Mouse (Mus musculus): ENCODE measurements around the gene Wdr24.
"Not testable (repeated sequence)": the region's sequence is repeated elsewhere in the genome, so short reads cannot be mapped to it uniquely, and the experiment has no call there.

Gene Wdr24

GRCm38 (mm10) chr17:25823452-25823851 lies at the start of gene Wdr24:
Gene Wdr24, plus strand, starts transcription at chr17:25823627.
- DNase-seq: peak; percentile 95

DNA sequence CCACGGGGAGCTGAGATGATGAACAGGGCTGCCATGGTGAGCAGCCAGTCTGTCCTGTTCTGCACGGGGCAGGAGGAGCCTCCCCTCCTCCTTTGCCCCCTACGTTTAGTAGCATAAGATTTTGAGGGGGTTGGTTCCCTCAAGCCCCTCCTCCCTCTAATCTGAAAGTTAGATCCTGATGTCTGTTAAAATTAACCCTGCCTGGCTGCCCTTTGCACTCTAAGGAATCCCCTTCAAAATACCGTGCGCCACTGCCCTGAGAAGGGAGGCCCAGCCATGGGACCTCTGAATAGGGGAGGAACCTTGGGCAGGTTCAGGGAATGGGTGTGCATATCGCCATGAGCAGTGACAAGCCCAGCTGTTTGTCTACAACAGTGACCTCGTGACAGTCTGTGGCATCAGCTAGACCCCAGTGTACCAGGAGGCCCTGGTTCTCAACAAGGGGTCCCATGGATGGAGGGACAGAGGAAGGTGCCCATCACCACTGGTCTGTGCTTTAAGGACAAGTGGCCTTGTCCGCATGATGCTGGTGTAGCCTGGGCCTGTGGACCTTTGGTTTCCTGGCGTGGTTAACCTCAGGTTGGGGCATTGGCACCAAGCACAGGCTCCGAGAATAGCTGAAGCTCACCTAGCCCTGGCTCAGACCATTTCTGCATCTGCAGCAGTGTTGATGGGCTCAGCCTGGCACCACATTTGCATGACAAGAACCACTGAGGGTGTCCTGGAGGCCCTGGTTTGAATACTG lies 47.9 kb upstream of the Wdr24 start:
- DNase-seq: no peak

GRCm38 (mm10) chr17:25777948-25778347 lies 45.5 kb upstream of the Wdr24 start:
- DNase-seq: no peak

- DNase-seq: no peak
These were observed 42.1 kb upstream of the Wdr24 start for GRCm38 (mm10) chr17:25781339-25781738.

- DNase-seq: no peak
These were observed 40.3 kb upstream of the Wdr24 start for GRCm38 (mm10) chr17:25783086-25783485.

- no peak for DNase-seq
These were observed 39.4 kb upstream of the Wdr24 start for GRCm38 (mm10) chr17:25783861-25784574.

DNA sequence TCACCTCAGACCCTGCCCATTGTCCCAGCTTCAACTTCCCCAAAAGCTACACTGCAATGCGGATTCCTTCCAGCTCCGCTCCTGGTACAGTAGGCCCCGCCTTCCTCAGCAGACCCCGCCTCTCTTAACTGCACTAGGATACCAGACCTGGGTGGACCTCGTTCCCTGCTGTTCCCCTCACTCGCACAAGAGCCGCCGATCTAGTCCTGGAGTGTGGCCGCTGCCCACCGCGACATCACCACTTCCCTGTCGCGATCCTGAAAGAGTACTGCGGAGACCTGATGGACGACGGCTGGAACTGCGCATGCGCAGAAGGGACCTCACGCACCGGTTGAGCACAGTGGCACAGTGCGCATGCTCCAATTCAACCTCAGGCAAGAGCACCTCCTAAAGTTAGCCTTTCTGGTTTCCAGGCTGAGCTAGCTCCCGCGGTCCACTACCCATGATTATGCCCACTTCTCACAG lies 38.1 kb upstream of the Wdr24 start, which contains the start of gene Haghl:
Gene Haghl, minus strand, starts transcription at position 393 of the 465 bp plus-strand sequence.
- peak; percentile 96 for DNase-seq

DNA sequence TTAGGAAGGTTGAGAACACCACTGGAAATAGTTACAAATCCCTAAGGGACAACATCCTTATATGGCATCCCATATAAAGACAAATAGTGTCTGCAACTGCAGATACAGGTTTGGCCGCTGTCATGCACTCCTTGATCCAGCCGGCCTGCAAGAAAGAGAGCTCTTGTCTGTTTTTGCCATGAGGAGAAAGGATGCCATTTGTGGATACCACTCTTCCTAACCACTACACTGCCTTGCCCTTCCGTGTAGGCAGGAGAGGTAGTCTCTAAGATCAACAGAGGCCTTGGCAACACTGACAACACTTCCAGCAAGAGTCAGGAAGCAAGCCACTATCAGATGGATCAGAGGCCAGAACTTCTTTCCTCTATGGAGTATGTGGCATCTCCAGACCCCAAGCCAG lies 37.1 kb upstream of the Wdr24 start, which contains the start of gene Ccdc78:
Gene Ccdc78, plus strand, starts transcription at position 301 of the 400 bp plus-strand sequence.
- no peak for DNase-seq

DNA sequence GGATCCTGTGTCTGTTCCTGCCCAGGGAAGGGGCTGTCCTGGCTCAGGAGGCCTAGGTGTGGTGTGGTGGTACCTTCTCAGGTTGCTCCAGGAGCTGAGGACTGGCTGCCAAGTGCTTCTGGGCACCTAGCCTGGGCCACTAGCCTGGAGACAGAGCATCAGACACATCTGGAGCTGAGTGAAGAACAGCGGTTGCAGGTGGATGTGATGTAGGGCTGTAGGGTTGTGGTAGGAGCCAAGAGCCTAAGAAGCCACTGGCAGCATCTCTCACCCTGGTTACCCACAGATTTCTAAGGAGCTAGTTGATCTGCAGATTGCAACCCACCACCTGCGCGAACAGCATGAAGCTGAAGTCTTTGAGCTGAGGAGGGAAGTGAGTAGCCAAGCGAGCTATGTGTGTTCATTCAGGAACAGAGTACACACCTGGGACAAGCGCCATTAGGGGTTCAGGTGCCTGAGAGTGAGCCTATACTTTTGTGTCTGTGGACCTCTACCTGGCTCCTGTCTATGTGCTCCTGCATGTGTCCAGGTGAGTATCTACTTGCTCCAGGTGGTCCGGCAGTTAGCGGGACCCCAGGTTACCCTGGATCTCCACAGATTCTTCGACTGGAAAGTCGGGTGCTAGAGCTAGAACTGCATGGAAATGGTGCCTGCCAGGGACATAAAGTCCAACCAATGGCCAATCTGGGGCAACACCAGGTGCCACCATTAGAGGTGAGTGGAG lies 36.5 kb upstream of the Wdr24 start:
- DNase-seq: no peak

DNA sequence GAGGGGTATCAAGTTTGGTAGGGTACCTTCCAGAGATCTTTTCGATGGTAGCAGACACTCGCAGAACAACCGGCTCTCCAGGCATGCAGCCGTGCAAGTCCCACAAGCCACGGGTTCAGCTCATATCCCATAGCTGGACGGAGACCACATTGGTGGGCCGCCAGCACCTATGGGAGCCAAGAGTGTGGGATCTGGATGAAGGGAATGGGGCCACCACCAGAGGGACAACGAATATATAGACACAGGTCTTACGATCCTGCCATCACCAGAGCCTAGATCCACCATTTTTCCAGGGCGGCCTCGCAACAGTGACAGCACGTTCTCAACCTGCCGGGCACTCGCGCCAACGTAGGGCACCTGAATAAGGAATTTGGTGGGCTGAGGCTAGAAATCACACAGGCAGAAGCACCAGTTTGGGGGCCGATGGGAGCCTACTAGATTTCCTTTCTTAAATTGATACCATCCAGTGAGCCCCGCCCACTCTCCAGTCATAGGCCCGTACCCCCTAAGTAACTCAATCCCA lies 32.0 kb upstream of the Wdr24 start:
- DNase-seq: peak; percentile 41

- DNase-seq: peak; percentile 93
These were observed 31.4 kb upstream of the Wdr24 start for GRCm38 (mm10) chr17:25791843-25792527.

DNA sequence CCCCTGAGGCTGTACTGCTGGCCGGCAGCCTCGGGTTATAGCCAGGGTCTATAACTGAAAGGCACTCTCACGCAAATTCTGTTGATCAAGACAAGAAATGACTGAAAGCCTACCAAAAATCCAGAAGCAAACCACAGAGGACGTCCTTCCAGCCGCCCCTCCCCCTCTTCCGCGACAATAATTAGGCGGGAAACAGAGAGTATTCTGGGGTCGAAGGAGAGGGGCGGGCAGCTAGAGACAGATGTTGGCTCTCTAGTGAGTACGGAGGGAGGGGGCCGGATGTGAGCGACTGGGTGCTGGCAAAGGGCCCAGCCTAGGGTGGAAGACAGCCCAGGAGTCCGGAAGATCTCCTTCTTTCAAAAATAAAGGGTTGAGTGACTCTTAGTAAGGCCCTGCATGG lies 30.8 kb upstream of the Wdr24 start, which contains the start of gene Fam173a:
Gene Fam173a, minus strand, starts transcription at position 287 of the 400 bp plus-strand sequence.
- DNase-seq: peak; percentile 92

- peak; percentile 62 for DNase-seq
These were observed 29.2 kb upstream of the Wdr24 start for GRCm38 (mm10) chr17:25794197-25794596.

DNA sequence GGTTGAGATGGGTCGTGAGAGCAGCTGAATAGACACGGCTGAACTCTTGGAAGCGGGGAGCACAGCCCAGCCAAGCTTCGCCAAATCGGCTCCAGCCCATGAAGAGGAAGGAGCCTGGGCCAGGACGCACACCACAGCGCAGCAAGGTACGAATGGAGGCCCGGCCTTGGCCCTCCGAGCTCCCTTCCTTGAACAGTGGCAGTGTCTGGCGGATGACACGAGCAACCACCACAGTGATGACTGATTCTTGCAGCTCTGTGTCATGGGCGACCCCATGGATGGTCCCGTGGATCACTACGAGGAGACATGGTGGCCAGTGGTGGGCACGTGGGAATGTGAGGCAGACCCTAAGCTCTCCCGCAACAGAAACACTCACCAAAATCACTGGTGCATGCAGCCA lies 28.4 kb upstream of the Wdr24 start:
- DNase-seq: no peak

GRCm38 (mm10) chr17:25795609-25796092 lies 27.8 kb upstream of the Wdr24 start, which contains the start of gene AC134908.4:
Gene AC134908.4, minus strand, starts transcription at chr17:25795659.
- DNase-seq: peak; percentile 92

DNA sequence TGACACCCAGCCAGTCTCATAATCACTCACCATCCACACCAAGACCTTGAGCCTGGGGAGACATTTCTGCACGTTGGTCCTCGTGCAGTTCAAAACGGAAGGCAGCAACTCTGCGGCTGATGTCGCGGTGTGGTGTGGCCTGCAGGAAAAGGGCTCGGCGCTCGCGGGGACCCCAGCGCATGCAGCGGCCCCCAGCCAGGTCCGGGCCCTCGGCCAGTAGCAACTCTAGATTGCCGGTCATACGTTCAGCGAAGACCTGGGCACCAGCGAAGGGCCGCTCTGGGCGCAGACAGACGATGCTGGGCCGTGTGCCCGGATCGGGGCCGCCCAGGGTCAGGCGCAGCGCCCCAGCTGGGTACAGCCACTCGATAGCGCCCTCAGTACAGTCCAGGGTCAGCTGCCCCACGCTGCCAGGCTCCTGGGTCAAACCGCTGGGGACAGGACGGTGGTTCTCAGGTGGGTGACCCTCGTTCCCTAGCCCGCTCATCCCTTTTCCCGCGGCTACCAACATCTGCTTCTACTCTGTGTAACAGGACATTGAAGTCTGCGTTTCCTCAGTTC lies 27.1 kb upstream of the Wdr24 start:
- no peak for DNase-seq

DNA sequence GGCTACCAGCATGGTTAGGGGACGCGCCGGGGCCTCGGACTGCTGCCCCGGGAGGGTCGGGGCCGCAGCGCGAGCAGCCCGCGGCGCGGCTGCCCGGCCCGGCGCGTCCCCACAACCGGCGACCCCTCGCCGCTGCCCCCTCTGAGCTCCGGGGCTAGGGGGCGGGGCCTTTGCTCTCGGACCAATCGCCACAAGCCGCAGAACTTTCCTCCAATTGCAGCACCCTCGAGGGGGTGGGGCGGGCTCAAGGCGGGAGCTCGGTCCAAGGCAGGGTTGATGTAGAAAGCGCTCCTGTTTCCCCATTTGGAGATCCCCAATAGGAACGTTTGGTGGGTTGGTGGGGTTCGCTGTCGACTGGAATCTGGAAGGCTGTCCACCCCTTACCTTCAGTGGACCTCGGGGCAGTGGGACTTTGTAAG lies 26.5 kb upstream of the Wdr24 start, which contains the start of gene Metrn:
Gene Metrn, minus strand, starts transcription at position 186 of the 419 bp plus-strand sequence.
- DNase-seq: peak; percentile 95

- peak; percentile 91 for DNase-seq
These were observed 22.4 kb upstream of the Wdr24 start for GRCm38 (mm10) chr17:25801029-25801428.

DNA sequence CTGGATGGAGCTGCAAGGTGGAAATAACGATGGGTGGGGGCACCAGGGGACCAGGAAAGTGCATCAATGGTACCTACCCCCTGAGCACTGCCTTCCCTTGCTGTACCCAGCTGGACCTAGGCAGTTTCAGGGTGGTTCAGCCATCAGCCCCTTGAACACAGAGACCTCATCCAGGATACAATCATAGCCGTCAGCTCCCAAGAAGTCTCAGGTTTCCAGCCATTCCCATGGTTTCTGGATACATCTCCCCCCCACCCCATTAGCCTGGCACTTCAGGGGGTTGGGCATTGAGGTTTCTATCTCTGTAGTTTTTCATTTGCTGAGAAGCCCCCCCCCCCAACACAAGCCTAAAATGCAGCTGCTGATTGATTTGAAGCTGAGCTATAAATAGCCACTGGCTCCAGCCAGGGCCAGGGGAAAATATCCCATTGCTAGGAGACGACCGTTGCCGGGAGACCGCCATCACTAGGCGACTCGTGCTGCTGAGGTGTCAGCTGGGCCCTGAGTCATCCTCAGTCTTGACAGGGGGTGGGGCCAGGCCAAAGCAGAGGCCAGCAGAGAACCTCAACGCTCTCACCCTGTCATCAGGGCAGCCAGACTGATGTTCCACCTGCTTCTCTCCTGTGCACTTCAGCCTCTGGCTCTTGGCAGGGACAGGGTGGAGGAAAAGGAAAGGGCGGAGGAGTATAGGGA lies 20.5 kb upstream of the Wdr24 start:
- DNase-seq: peak; percentile 96

DNA sequence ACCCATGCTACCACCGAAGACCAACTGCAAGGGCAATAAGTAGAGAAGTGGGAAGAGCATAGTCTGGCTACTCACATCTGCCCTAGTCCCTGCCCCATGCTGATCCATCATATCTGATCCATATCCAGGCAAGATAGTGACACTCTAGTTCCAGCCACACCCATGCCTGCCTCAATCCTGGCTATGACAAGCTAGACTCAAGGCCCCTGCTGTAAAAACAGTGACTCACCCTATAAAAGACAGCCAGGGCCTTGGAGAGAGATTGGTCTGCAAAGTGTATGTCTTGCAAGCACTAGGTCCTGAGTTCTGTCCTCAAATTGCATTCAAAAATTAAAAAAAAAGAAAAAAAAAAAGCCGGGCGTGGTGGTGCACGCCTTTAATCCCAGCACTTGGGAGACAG lies 16.9 kb upstream of the Wdr24 start:
- DNase-seq: no peak

DNA sequence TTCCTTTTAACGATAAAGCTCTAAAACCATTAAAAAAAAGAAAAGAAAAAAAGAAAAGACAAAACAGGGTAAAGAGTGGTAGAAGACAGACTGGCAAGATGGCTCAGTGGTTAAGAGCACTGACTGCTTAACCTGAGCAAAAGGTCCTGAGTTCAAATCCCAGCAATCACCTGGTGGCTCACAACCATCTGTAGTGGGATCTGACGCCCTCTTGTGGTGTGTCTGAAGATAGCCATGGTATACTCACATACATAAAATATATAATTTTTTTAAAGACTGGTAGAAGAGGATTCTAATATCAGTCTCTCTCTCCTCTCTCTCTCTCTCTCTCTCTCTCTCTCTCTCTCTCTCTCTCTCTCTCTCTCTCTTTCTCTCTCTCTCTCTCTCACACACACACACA lies 16.0 kb upstream of the Wdr24 start:
- DNase-seq: not testable (repeated sequence)

All from retina, postnatal 1 day (tissue).